Mouse (Mus musculus): ENCODE measurements around the gene Hoxc8. TPM values are rescaled to one million over a fixed set of nuclear protein-coding genes. Genes with fewer than 3 reads are reported as not detected.

Hoxc8 gene
- polyA plus RNA-seq, 1 experiment from 2014 or later: not detected

DNA sequence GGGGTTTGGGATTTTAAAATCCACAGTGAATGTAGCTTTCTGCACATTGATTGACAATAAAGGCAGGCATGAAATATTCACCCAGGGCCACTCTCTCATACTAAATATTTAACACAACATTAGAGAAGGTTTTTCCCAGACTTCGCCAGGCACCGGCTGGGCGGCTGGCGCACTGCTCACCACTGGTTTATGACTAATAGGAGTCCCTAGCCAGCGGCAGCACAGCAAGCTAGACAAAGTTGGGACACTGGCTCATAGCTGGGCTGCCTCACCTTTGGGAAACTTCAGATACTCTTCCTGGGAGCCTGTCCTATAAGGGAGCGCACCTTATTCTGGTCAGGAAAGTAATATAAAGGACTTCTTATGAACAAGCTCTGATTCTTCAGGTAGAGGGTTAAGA is 36.8 kb upstream of the Hoxc8 start:
- H3K27ac ChIP-seq (replicated peaks; ENCODE audit: low read depth, low read length): no peak overlapping the region
- H3K27me3 ChIP-seq (ENCODE audit: control insufficient read depth, insufficient read depth, low read length): peaks cover 98% of the 10 kb centered on the region
- ATAC-seq (ENCODE audit: low FRiP score, low TSS enrichment): no peak
- H3K4me3 ChIP-seq (replicated peaks; ENCODE audit: low read depth, low read length): no peak overlapping the region
- no peak for DNase-seq
- 3% methylated on average over 6 of the region's 6 CpGs for WGBS
- no peaks in the 10 kb centered on the region for H3K36me3 ChIP-seq (ENCODE audit: control insufficient read depth, insufficient read depth, low read length)
- no peaks in the 10 kb centered on the region for H3K9me3 ChIP-seq (ENCODE audit: control insufficient read depth, low read length)
- H3K4me2 ChIP-seq (ENCODE audit: low read length): no peak overlapping the region
- no peaks in the 10 kb centered on the region for H3K4me1 ChIP-seq (ENCODE audit: control insufficient read depth, insufficient read depth, low read length)
- no peak overlapping the region for H3K9ac ChIP-seq (replicated peaks; ENCODE audit: low read length)

DNA sequence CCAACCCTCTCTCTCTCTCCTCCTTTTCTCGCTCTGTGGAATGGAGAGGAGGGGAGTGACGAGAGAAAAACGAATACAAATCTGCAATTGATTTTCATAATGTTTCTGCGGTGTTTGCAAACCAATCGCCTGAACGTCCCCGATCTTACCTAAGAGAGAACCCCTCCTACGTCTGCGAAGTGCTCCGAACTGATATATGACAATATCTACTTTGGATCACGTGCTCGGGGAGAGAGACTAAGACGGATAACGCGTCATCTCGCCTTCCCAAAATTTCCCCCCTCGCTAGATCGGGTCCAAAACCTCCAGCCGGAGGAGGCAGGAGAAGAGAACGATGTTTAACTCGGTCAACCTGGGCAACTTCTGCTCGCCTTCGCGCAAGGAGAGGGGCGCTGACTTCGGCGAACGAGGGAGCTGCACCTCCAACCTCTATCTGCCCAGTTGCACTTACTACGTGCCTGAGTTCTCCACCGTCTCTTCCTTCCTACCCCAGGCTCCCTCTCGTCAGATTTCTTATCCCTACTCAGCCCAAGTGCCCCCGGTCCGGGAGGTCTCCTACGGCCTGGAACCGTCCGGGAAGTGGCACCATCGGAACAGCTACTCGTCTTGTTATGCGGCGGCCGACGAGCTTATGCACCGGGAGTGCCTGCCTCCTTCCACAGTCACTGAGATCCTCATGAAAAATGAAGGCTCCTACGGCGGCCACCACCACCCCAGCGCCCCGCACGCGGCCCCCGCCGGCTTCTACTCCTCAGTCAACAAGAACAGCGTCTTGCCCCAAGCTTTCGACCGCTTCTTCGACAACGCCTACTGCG is 36.0 kb upstream of the Hoxc8 start, which contains the start of gene Hoxc11:
TSS of gene Hoxc11 (plus strand) at position 236 of the 815 bp plus-strand sequence.
- Histone ChIP-seq H3K27ac (replicated peaks; ENCODE audit: low read depth, low read length) (no peak within 1 kb of the TSS), H3K4me3 (replicated peaks; ENCODE audit: low read depth, low read length) (no peak within 1 kb of the TSS), H3K27me3 (ENCODE audit: control insufficient read depth, insufficient read depth, low read length) (peaks cover 96% of the 10 kb centered on the region), H3K36me3 (ENCODE audit: control insufficient read depth, insufficient read depth, low read length) (no peaks in the 10 kb centered on the region), H3K4me2 (ENCODE audit: low read length) (no peak within 1 kb of the TSS), H3K9me3 (ENCODE audit: control insufficient read depth, low read length) (no peaks in the 10 kb centered on the region), H3K4me1 (ENCODE audit: control insufficient read depth, insufficient read depth, low read length) (no peaks in the 10 kb centered on the region), H3K9ac (replicated peaks; ENCODE audit: low read length) (no peak within 1 kb of the TSS)
- DNase-seq: no peak
- WGBS: under 1% methylated on average over 57 of the region's 57 CpGs
- no peak for ATAC-seq (ENCODE audit: low FRiP score, low TSS enrichment)

DNA sequence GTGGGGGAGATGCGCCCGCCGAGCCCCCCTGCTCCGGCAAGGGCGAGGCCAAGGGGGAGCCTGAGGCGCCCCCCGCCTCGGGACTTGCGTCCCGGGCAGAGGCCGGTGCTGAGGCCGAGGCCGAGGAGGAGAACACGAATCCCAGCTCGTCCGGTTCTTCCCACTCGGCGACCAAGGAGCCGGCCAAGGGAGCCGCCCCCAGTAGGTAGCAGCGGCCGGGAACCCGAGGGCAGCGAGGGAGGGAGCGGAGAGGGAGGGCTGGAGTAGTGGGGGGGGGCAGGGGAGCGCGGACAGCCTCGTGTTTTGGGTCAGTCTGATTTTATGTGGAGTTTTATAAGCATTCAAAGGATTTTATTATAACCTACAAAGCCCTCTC is 35.4 kb upstream of the Hoxc8 start:
- no peak for ATAC-seq (ENCODE audit: low FRiP score, low TSS enrichment)
- no peak overlapping the region for H3K4me2 ChIP-seq (ENCODE audit: low read length)
- DNase-seq: no peak
- H3K4me3 ChIP-seq (replicated peaks; ENCODE audit: low read depth, low read length): no peak overlapping the region
- H3K27ac ChIP-seq (replicated peaks; ENCODE audit: low read depth, low read length): no peak overlapping the region
- no peaks in the 10 kb centered on the region for H3K9me3 ChIP-seq (ENCODE audit: control insufficient read depth, low read length)
- H3K27me3 ChIP-seq (ENCODE audit: control insufficient read depth, insufficient read depth, low read length): peaks cover 96% of the 10 kb centered on the region
- no peak overlapping the region for H3K9ac ChIP-seq (replicated peaks; ENCODE audit: low read length)
- no peaks in the 10 kb centered on the region for H3K36me3 ChIP-seq (ENCODE audit: control insufficient read depth, insufficient read depth, low read length)
- 1% methylated on average over 28 of the region's 28 CpGs for WGBS
- no peaks in the 10 kb centered on the region for H3K4me1 ChIP-seq (ENCODE audit: control insufficient read depth, insufficient read depth, low read length)

DNA sequence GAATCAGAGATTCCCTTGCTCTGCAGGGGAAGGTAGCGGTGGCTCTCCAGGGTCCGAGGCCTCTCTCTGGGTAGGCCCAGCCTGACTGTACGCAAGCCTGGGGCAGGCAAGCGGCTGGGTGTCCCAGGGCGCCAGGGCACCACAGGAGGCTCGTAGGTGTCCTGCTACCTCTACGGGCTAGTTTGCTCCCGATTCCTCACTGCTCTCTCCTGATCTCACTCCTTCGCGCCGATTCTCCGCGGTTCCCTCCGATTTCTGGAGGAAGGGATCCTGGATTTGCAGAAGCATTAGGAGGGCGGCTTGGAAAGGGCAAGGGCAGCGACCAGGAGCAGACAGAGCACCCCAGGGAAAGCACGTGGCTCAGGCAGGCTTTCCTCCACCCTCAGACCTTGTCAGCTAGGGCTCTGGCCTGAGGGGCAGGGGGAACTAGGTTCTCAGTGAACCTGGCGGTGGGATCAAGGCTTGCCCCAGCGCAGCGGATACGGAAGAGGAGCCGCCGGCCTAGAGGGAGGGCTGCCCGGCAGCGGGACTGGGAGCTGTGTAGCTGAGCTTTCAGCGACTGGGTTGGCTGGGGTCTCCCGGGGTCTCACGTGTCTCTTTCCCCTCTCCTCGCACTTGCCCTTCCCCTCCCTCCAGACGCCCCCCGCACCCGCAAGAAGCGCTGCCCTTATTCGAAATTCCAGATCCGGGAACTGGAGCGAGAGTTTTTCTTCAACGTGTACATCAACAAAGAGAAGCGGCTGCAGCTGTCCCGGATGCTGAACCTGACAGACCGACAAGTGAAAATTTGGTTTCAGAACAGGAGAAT is 34.4 kb upstream of the Hoxc8 start:
- Histone ChIP-seq H3K4me3 (replicated peaks; ENCODE audit: low read depth, low read length) (no peak overlapping the region), H3K4me1 (ENCODE audit: control insufficient read depth, insufficient read depth, low read length) (no peaks in the 10 kb centered on the region), H3K36me3 (ENCODE audit: control insufficient read depth, insufficient read depth, low read length) (no peaks in the 10 kb centered on the region), H3K4me2 (ENCODE audit: low read length) (no peak overlapping the region), H3K9me3 (ENCODE audit: control insufficient read depth, low read length) (no peaks in the 10 kb centered on the region), H3K9ac (replicated peaks; ENCODE audit: low read length) (no peak overlapping the region), H3K27me3 (ENCODE audit: control insufficient read depth, insufficient read depth, low read length) (peaks cover 97% of the 10 kb centered on the region), H3K27ac (replicated peaks; ENCODE audit: low read depth, low read length) (no peak overlapping the region)
- ATAC-seq (ENCODE audit: low FRiP score, low TSS enrichment): no peak
- DNase-seq: no peak
- under 1% methylated on average over 40 of the region's 40 CpGs for WGBS

DNA sequence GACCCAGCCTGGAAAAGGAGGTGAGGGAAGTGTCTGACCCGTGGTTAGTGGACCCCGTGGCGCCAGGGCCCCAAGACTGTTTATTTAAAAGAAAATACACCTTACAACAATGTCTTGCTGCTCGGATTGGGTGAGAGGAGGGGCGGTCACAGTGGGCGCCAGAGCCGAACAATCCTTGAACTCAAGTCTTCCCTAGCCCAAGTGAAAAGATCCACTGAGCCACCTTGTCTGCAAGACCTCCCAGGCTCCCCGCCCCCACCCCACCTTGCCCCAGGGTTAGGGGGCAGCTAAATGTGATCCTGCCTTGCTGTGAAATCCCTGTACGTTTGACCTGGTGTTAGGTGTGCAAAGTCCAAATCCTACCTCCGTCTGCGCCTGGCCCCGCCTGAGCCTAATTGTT is 33.5 kb upstream of the Hoxc8 start:
- no peaks in the 10 kb centered on the region for H3K9me3 ChIP-seq (ENCODE audit: control insufficient read depth, low read length)
- WGBS: under 1% methylated on average over 12 of the region's 12 CpGs

DNA sequence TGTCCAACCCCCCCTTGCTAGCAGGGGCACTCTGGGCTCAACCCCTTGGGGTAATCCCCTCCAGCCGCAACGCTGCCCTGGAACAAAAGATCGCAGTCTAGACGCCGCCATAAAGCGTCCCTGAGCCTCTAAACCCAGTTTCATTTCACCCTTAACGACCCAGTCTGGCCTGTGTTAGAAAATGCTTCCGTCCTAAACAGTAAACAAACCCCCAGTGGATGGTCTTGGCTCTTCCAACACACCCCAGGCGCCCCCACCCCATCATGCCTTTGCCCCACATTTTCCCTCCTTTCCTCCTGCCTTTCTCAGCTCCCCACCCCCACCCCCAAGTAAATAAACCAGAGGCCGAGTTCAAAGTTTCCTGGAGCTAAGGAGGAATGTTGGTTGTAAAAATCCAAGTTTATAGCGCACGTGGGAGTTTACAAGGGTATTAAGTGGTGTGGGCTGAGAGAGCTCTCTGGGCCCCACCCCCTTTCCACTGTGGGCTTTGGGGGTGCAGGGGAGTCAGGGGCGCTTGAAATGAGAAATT is 30.7 kb upstream of the Hoxc8 start:
- ATAC-seq (ENCODE audit: low FRiP score, low TSS enrichment): no peak
- DNase-seq: no peak
- H3K4me1 ChIP-seq (ENCODE audit: control insufficient read depth, insufficient read depth, low read length): no peaks in the 10 kb centered on the region
- H3K36me3 ChIP-seq (ENCODE audit: control insufficient read depth, insufficient read depth, low read length): no peaks in the 10 kb centered on the region
- H3K9me3 ChIP-seq (ENCODE audit: control insufficient read depth, low read length): no peaks in the 10 kb centered on the region
- no peak overlapping the region for H3K27ac ChIP-seq (replicated peaks; ENCODE audit: low read depth, low read length)
- no peak overlapping the region for H3K9ac ChIP-seq (replicated peaks; ENCODE audit: low read length)
- H3K4me3 ChIP-seq (replicated peaks; ENCODE audit: low read depth, low read length): no peak overlapping the region
- H3K4me2 ChIP-seq (ENCODE audit: low read length): no peak overlapping the region
- 1% methylated on average over 13 of the region's 13 CpGs for WGBS
- peaks cover 96% of the 10 kb centered on the region for H3K27me3 ChIP-seq (ENCODE audit: control insufficient read depth, insufficient read depth, low read length)

More for the DNA sequence above, 33.5 kb upstream of the Hoxc8 start:
- Histone ChIP-seq H3K4me2 (ENCODE audit: low read length) (no peak overlapping the region), H3K4me1 (ENCODE audit: control insufficient read depth, insufficient read depth, low read length) (no peaks in the 10 kb centered on the region), H3K27ac (replicated peaks; ENCODE audit: low read depth, low read length) (no peak overlapping the region), H3K9ac (replicated peaks; ENCODE audit: low read length) (no peak overlapping the region), H3K4me3 (replicated peaks; ENCODE audit: low read depth, low read length) (no peak overlapping the region), H3K27me3 (ENCODE audit: control insufficient read depth, insufficient read depth, low read length) (peaks cover 97% of the 10 kb centered on the region), H3K36me3 (ENCODE audit: control insufficient read depth, insufficient read depth, low read length) (no peaks in the 10 kb centered on the region)
- ATAC-seq (ENCODE audit: low FRiP score, low TSS enrichment) (no peak), DNase-seq (no peak)

DNA sequence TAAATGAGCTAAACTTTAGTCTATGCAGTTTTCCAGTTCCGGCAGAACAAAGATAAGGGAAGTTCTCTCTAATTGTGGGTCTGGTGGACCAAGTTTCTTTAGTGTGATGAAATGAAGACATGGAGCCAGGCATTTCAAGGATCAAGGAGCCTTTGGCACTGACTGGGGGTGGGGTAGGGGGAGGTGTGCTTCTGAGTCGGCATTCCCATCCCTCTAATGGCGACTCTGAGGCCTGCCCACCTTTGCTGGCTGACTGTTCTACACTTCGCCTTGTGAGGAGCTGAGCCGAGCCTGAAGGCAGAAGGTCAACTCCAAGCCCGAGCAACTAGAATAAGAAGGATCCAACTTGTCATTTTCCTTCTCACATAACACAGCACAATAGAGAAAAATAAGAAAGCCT is 28.7 kb upstream of the Hoxc8 start:
- WGBS: 6% methylated on average over 6 of the region's 6 CpGs
- H3K9me3 ChIP-seq (ENCODE audit: control insufficient read depth, low read length): no peaks in the 10 kb centered on the region
- no peaks in the 10 kb centered on the region for H3K4me1 ChIP-seq (ENCODE audit: control insufficient read depth, insufficient read depth, low read length)
- no peak overlapping the region for H3K9ac ChIP-seq (replicated peaks; ENCODE audit: low read length)
- no peaks in the 10 kb centered on the region for H3K36me3 ChIP-seq (ENCODE audit: control insufficient read depth, insufficient read depth, low read length)
- peaks cover 96% of the 10 kb centered on the region for H3K27me3 ChIP-seq (ENCODE audit: control insufficient read depth, insufficient read depth, low read length)
- H3K27ac ChIP-seq (replicated peaks; ENCODE audit: low read depth, low read length): no peak overlapping the region
- H3K4me2 ChIP-seq (ENCODE audit: low read length): no peak overlapping the region
- no peak overlapping the region for H3K4me3 ChIP-seq (replicated peaks; ENCODE audit: low read depth, low read length)
- no peak for ATAC-seq (ENCODE audit: low FRiP score, low TSS enrichment)
- DNase-seq: no peak

DNA sequence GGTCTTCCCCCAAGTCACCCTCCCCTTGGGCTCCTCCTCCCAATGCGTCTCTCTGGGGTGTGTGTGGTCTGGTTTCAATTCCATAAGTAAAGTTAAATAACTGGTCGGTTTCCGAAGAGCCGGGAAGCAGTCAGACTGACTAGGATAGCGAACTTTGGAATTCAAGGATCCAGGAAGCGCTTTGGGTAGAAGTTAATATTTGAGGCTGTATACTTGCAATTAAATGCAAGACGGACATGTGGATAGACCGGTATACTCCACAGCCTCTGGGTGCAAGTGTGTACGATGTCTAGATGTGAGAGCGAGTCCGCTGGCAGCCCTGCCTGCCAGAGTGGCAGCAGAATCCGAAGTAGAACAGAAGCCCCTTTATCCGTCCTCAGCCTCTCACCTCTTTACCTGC is 27.9 kb upstream of the Hoxc8 start:
- DNase-seq (no peak), ATAC-seq (ENCODE audit: low FRiP score, low TSS enrichment) (no peak)
- H3K27ac ChIP-seq (replicated peaks; ENCODE audit: low read depth, low read length): no peak overlapping the region
- H3K9ac ChIP-seq (replicated peaks; ENCODE audit: low read length): no peak overlapping the region
- no peaks in the 10 kb centered on the region for H3K36me3 ChIP-seq (ENCODE audit: control insufficient read depth, insufficient read depth, low read length)
- no peak overlapping the region for H3K4me3 ChIP-seq (replicated peaks; ENCODE audit: low read depth, low read length)
- H3K4me2 ChIP-seq (ENCODE audit: low read length): no peak overlapping the region
- no peaks in the 10 kb centered on the region for H3K4me1 ChIP-seq (ENCODE audit: control insufficient read depth, insufficient read depth, low read length)
- no peaks in the 10 kb centered on the region for H3K9me3 ChIP-seq (ENCODE audit: control insufficient read depth, low read length)
- WGBS: 3% methylated on average over 13 of the region's 13 CpGs
- H3K27me3 ChIP-seq (ENCODE audit: control insufficient read depth, insufficient read depth, low read length): peaks cover 96% of the 10 kb centered on the region

Data from midbrain, embryonic 14.5 days (tissue).